Mouse (Mus musculus): ENCODE data around the gene Npas2.

DNA sequence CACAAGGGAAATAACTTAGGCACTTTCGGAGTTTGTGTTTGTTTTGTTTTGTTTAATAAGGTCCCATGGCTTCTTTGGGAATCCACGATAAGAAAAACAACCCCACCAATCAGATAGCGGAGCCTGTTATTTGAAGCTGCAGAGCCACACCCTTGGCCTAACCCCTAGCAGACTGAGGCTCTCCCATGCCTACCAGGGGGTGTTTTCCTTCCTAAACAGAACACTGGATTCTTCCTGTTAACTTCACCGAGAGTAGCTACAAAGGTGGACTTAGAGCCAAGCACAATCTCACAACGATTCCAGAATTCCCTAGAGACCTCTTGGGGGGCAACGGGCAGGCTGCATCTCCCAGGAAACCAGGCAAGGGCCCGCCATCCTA, 169.0 kb downstream of the Npas2 start:
- TF ChIP-seq CTCF (IDR thresholded peaks at IDR 0.05; ENCODE audit: low read depth, low read length) = no peak
- TF ChIP-seq POLR2AphosphoS5 (IDR thresholded peaks at IDR 0.05; ENCODE audit: insufficient replicate concordance, low read depth, low read length) = no peak

Data from G1E (cell line).